Mouse (Mus musculus) C2C12 (cell line): ENCODE results near the gene Ryr1.

Experiments used
- CTCF ChIP-seq: IDR thresholded peaks from one replicate; pipeline ENCODE4 v1.5.1; 2011; ENCODE audit not compliant: control insufficient read depth, insufficient read depth, insufficient read length
- USF1 ChIP-seq: IDR thresholded peaks from one replicate; pipeline ENCODE4 v1.6.1; 2011; ENCODE audit warnings: low read depth, mild to moderate bottlenecking, control low read depth, moderate library complexity

DNA sequence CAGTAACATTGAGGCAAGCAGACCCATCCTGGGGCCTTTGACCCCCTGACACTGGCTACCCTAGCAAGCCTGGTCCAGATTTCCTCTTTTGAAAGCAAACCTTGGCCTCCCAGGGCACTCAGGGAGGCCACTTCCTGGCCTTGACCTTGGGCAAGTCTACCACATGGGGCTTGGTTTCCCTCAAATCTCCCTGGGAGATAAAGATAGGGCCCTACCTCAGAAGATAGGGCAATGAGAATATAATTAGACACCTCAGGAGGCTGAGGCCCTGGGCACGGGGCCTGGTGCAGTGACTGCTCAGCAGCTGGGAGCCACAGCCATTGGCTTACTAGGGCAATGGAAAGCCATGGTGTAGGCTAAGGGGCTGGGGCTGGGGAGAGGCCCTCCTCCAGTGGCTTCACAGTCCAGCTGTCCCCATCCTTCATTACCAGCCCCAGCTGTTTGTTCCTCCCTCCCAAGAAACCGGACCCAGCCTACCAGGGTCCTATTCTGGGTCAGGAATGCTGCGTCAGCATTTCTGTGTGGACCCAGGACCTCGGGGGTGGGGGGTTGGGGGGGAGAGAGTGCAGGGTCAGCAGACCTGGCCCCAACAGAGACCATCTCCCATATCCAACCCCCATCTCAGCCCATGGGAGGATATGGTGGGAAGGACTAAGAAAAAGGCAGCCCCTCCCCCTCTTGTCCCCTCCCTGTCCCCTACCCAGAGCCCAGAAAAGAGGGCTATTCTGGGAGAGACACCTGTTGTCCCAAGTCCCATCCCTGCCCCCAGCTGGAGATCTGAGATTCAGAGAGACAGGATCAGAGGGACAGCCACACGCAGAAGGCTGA is 1.2 kb downstream of the Ryr1 start:
- no peak for TF ChIP-seq USF1
- no peak for TF ChIP-seq CTCF
